Mouse (Mus musculus) gastrocnemius, adult 18-20 months (tissue): ENCODE measurements around the gene Gprc5d. TPM values are rescaled to one million over a fixed set of nuclear protein-coding genes. Genes with fewer than 3 reads are reported as not detected.

Source experiments
- DNase-seq: peaks from one replicate; pipeline ENCODE4 v3.0.0; 2021; ENCODE audit warnings: low spot score
- long read RNA-seq, 2 experiments: library from polyadenylated mRNA; stranded (forward); transcript quantifications; one replicate each; pipeline ENCODE4 v2.0.0; 2021
- total RNA-seq, 2 experiments: library from RNA; stranded (reverse); gene quantifications; 2 replicates each; pipeline ENCODE4 v1.2.3; 2021

The Gprc5d gene
- total RNA-seq = not detected
- long read RNA-seq, experiment 1 = 0 reads
- long read RNA-seq, experiment 2 = 0 reads

DNA sequence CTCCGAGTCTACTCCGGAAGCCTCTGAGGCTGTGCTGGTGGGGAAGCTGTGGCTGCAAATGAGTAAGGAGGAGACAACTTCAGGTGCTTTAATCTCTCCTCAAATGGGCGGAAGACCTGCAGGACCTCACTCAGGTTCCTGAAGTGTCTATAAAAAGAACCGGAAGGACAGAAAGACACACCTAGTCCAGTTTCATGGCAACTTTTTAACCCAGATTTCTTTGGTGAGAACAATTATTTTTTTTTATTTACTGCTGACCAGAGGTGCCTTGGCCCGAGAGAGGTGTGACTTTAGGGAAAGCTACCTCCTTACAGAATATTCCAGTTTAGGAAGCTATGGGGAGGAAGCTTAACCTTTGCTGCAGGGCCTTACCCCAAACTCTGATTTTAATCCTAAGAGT is at the start of gene Gprc5d:
Gene Gprc5d (minus strand): TSS at position 101 of the 400 bp plus-strand sequence.
- DNase-seq = no peak

DNA sequence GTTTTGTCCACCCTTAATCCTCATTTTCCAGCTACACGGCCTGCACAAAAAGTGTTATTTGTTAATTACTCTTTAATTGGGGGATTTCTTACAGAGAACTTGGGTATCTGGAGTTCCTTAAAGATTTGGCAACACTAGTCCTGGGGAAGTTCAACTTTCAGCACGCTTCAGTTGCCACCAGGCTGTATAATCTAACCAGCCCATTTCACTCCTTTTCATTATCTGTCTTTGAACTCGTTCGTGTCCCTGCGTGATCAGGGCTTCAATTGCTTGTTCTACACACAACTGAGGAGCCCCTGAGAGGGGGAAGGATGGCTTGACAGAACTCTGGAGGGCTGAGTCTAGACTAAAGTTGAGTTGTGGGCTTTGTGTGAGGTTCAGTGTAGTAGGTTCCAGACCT is 48.6 kb upstream of the Gprc5d start:
- DNase-seq = no peak

DNA sequence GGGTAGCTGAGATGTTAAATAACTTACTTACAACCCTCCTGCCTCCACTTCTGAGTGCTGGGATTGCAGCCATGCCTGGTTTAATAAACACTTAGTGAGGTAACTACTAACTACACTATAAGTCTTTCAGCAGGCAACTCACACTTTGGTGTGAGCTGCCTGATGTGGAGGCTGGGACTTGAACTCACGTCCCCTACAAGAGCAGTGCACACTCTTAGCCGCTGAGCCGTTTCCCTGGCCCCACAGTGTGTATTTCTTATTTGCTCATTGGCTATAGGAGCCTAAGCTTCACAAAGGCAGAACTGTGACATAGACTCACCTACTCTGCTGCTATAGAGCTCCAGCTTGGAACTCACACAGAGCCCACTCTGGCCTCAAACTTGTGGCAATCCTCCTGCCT is 48.2 kb upstream of the Gprc5d start:
- DNase-seq = no peak

DNA sequence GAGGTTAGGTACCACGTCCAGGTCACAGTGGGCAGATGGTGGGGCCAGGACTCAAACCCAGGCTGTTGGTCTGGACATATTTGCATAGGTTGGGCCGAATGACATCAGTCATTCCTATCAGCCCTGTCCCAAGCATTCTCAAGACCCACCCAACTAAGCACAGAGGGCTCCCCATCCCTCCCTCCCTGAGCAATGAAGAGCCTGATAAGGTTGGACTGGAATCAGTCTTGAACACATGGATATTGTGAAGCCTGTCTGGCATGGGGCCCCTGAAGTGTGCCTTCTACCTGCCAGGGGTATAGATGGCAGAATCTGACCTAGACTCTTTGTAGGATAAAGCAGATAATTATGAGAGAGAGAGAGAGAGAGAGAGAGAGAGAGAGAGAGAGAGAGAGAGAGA is 47.6 kb upstream of the Gprc5d start:
- DNase-seq = no peak

DNA sequence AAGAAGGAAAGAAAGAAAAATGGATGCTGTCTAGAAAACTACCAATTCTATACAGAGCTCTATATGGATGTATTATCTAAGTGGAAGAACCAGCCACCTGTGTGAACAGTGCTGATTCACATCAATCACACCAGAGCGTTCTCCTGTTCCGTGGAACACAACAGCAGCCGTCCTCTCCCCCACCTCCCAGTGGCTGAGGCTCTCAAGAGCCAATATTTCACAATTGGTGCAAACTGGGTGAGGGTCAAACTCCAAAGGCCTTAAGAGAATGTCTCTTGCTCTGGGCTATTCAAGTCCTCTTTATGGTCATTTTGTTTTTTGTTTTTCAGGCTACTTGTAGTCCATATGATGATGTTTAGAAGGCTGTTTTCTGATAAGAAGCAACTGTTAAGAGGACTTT is 47.1 kb upstream of the Gprc5d start:
- DNase-seq = no peak

DNA sequence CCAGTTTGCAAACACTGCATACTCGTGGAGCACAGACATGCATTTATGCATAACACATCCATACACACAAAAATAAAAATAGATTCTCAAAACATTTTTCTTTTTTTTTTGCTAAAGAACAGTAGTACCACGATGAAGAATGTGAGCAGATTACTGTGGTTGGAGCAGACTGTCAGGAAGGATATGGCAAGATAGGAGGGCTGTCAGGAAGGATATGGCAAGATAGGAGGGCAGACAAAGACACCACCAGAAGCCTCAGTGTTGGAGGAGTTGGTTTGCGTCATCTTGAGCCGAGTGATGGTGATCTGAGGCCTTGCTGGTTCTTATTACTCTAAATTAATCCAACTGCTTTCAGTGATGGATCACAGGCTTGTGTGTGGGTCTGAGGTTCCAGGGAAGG is 44.8 kb upstream of the Gprc5d start:
- no peak for DNase-seq

DNA sequence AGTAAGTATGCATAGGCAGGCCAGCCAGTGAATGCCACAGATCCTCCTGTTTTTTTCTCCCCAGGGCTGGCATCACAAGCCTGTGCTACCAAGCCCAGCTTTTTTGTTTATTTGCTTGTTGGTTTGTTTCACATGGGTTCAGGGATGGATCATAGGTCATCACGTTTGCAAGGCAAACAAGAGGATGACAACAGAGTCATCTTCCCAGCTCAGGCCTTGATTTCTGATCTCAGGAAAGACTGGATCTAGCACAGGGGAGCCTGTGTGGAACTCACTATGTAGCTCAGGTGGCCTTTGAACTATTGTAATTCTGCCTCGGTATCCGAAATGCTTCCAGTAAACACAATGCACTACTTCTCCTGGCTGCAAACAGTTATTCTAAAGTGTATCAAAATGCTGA is 44.2 kb upstream of the Gprc5d start:
- DNase-seq = no peak

DNA sequence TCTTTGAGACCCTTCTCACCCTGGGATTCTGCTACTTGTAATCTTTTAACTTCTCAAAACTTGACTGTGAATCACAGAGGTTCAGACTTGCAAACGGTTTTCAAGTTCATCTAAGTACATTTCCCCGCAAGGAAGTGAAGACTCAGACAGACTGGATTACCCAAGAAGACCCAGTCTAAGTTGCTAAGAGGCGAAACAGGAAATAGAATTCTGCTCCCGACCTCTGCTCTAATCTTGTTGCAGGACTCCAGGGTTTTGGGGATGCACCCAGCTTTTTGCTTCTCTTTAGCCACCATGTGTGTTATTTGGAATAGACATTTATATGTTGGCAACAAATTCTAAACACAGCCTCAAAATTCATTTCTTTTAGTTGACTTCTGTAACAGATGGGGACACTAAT is 43.3 kb upstream of the Gprc5d start:
- no peak for DNase-seq

DNA sequence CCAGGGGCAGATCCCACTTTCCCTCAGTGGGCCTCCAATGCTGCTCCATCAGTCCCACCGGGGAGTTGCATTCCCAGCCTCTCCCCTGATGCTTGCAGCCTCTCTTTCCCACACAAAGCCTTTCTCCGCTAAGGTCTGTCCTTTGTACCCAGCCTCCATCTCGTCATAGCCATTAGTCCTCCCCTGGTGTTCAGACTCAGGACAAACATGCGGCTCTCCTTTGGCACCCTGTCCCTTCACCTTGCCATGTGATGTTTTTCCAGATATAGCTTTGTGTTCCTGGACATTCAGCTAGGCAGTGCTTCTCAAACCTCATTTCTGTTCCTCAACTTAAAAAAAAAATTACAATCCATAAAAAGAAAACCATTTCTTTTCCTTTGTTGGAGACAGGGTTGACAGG is 40.4 kb upstream of the Gprc5d start:
- no peak for DNase-seq

DNA sequence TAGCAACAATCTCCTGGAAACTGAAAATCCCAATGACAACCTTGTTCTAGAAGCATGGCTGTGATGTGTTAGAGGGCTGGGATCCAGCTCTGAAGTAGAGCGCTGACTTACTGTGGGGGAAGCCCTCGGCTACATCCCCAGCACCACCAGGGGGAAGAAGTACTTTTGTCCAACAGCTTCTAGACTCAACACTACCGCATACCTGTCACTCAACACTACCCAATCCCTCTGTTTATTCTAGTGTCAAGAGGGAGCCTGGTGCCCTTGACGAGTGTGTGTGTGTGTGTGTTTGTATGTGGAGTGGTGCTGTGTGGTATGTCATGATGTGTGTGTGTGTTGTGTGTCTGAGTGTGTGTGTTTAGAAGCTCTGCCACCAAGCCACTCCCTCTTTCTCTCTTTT is 39.4 kb upstream of the Gprc5d start:
- no peak for DNase-seq

DNA sequence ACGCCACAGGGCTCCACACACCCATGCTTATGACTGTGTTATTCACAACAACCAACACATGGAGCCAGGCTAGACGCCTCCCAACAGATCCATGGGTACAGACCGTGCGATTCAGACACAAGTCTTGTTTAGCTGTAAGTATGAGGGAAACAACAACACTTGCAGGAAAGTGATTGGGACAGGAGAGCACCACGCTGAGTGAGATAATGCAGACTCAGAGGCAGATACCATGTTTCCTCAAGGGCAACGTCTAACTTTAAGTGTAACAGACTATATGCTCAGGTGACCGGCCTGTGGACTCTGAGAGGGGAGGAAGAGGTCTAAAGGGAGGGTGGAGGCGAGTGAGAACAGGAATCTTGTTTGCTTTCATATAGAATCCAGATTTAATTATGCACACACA is 38.5 kb upstream of the Gprc5d start:
- DNase-seq = no peak

DNA sequence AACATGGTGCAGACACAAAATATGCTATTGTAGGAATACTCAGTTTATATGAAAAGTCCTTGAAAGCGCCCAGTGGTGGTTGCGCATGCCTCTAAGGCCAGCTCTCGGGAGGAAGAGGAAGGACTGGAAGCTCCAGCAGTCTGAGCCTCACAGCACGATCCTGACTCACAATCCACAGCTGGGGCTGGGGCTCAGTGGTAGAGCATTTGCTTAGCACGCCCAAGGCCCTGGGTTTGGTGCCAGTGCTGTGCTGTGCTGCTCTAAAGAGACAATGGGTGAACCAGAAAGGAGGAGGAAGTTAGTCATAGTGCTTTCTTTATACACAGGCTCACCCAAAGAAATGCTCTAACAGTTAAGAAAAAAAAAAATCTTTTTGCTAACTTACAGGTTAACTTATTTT is 35.6 kb upstream of the Gprc5d start:
- no peak for DNase-seq

DNA sequence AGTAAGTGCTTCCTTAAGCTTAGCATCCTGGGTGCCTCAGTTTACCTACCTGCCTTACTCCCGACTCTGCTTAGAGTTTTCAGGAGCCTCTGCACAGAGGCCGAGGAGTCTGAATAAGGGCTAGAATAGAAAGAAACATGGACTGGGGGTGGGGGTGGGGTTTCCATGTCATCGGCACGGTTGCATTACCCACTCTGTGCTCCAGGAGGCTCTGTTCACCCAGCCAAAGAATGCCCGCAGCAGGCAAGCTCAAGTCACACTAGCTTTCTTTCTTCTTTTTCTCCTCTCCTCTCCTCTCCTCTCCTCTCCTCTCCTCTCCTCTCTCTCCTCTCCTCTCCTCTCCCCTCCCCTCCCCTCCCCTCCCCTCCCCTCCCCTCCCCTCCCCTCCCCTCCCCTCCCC is 32.2 kb upstream of the Gprc5d start:
- DNase-seq = no peak

DNA sequence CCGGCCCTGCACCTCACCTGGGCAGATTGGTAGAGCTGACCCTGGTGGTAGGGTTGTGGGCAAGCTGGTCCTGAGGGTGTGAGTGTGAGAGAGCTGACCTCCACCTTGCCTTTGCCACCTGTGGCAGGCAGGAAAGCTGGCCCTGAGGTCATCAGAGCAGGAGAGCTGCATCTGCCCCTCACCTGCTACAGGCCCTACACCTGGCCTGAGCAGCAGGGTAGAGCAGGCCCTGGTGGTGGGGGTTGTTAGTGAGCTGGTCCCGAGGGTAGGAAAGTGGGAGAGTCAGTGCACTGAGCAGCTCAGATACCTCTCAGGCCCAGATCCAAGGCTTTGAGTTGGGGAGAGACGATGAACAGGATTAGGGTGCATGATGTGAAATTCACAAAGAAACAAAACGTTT is 31.6 kb upstream of the Gprc5d start:
- no peak for DNase-seq

DNA sequence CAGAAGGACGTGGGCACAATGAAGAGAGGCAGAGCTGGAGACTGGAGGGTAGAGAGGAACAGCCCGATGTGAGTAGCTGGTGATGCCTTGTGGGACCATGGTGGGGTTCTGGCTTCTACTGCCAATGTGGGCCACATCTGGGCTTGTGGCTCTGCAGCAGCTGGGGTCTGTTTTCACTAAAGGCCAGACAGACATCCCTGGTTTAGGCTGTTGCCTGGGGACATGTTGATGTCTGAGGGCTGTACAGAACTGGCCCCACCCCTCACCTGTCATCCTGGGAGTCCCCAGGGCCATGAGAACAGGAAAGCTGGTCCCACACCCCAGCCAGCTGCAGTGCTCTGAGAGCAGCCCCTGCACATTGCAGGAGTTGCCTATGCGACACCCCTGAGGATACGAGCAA is 31.1 kb upstream of the Gprc5d start:
- no peak for DNase-seq

DNA sequence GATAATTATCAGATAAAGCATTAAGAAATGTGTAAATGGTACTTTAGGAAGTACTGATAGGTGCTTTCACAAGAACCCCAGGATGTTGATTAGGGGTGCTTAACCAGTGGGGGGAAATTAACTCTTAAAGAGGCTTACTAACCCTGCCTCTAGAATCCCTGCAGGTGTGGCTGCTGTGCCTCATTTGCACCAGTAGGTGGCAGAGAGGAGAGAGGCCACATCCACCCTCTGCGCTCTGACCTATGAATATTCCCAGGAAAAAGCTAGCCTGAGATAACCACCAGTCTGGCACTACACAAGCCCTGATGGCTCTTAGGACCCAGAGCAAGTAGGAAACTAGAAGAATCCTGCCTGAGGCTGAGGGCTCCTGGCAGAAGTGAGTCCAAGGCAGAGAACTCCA is 30.4 kb upstream of the Gprc5d start:
- DNase-seq = peak; percentile 25

DNA sequence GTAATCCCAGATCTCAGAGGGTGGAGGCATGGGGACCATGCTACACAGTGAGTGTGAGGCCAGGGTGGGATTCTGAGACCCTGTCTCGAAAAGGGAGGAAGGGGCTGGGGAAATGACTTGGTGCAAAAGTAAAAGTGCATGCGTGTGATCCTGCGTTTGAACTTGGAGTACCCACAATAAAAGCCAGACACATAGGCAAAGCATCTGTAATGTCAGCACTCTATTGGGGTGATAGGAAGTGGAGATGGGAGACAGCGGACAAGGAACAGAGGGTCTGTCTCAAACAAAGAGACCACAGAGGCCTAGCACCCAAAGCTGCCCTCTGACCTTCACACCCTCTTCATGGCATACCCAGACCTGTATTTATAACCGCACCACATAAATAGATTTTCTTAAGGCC is 27.9 kb upstream of the Gprc5d start:
- no peak for DNase-seq

DNA sequence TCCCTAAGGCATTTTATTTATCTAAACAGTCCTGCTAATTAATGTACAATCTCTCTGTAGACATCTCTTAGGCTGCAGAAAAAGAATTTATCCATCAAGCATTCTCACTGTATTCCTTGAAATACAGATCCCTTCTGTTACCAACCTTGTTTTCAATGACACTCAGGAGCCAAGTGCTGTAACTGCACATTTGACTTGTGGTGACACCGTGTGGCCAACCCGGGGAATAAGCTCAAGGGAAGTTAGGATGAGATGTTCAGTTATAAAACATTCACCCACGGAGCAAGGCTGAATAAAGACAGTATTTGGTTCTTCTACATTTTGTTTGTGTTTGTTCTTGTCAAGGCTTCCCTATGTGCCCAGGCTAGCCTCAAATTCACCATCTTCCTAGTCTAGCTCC is 26.4 kb upstream of the Gprc5d start:
- peak; percentile 20 for DNase-seq

DNA sequence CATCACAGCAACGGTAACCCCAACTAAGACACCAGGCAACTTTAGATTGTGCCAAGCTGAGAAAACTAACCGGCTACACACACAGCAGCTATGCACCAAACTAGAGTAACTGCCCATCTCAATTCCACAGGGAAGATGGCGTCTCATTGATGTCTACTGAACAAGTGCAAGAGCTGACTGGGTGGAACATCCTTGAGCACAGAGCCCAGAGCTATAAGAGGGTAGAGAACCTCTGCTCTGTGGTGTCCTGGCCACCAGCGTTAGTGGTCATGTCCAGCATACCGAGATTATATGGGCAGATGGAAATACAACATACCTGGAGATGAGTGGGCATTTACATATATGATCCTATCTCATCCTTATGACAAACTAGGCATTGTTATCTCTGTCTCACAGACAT is 25.1 kb upstream of the Gprc5d start:
- DNase-seq = no peak

DNA sequence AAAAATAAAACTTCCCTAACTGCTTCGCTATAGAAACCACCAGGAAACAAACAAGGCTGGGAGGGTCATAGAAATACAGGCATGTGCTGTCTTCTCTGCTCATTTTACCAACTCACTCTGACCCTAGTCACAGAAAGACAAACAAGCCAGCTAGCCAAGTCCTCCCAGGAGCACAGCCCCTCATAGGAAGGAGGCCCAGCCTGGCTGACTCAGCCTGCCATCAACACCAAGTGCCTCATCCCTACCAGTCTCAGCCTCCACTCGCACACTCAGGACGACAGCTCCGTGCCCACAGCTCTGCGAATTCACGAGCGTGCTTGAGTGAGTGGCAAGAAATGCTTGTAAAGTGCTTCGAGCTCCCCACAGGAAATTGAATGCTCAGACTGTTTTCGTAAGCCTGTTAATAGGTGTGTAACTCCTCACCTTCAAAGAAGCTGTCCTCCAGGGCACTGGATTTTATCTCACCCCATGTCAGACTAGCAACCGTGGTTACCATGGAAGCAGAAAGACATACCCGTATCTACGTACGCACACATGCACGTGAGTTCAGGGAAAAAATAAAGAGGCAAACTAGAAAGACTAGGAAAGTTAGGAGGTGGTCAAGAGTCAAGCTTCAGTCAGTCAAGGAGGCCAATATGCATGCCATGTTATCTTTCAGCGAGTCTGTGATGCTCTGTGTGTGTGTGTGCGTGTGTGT is 23.5 kb upstream of the Gprc5d start:
- peak; percentile 6 for DNase-seq

DNA sequence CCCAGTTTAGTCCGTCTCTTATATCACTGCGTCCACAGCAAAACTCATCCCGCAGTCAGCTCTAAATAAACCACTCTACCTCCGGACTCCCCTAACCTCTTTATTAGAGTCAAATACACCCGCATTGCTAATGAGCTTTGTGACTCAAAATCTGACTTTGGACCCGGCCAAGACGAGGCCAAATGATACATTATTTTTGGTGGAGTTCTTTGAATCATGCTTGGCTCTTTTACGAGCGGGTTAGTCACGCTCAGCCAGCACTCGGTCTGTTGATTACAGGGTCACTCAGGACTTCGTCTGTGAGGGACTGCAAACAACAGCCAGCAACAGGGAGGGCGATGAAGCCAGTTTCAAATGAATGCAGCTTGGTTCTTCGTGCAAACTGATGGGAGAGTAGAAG is 20.7 kb upstream of the Gprc5d start:
- peak; percentile 21 for DNase-seq

DNA sequence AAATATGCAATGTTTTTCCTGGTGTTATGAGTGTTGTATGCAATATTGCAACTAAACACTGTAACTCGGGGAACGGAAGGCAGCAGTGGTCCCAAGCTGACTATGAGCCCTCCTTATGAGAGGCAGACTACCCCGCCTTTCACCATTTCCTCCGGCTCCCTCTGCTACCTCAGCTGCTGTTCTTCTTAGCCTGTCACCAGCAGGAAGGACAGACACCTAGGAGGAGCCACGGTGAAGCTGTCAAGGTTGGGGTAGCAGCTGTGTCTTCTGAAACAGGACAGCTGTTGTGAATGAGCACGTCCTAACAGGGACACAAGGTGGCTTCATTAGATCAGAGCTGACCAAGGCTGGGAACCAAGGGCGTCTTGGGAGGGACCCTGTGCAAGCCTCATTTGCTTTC is 20.1 kb upstream of the Gprc5d start:
- DNase-seq = no peak

DNA sequence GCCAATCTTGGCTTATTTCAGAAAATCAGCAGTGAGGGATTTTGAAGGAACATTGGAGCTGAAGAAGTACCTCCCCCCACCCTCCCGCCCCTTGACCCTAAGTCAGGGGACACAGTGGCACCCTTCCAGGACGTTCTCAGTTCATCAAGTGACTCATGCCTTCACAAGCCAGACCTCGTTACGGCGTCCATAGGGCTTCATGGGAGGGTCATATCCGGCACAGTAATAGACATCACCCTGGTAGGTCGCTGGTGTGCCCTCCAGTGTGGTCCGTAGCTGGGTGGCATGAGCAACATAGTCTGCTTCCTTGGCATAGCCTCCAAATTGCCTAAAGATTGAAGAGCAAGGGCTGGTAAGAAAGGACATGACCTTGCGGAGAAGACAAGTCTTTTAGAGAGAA is 19.7 kb upstream of the Gprc5d start:
- peak; percentile 59 for DNase-seq
